Mouse (Mus musculus) small intestine, adult 2 months (tissue): ENCODE data around the gene Trappc3. TPM values are rescaled to one million over a fixed set of nuclear protein-coding genes. Genes with fewer than 3 reads are reported as not detected.

ENCODE experiments used
- H3K27ac ChIP-seq: fragments of 200-500 bp; 2 replicates; pipeline ENCODE4 v1.5.1; 2012; ENCODE audit warnings: low read depth, low read length, control low read depth, inconsistent platforms; ENCODE audit not compliant: insufficient read depth
- H3K27me3 ChIP-seq: fragments of 200-500 bp; 2 replicates; pipeline ENCODE4 v1.6.1; 2012; ENCODE audit warnings: mild to moderate bottlenecking, moderate library complexity, low read length, inconsistent platforms; ENCODE audit not compliant: control insufficient read depth, insufficient read depth
- H3K36me3 ChIP-seq: fragments of 200-500 bp; 2 replicates; pipeline ENCODE4 v1.6.1; 2012; ENCODE audit warnings: mild to moderate bottlenecking, low read length, control low read depth, inconsistent platforms; ENCODE audit not compliant: control insufficient read depth, insufficient read depth
- H3K4me1 ChIP-seq: fragments of 200-500 bp; 2 replicates; pipeline ENCODE4 v1.6.1; 2012; ENCODE audit warnings: low read length, inconsistent platforms, mixed read lengths; ENCODE audit not compliant: control insufficient read depth, insufficient read depth, insufficient read length
- H3K4me3 ChIP-seq: fragments of 200-500 bp; 2 replicates; pipeline ENCODE4 v1.5.1; 2012; ENCODE audit warnings: low read depth, mild to moderate bottlenecking, control low read depth, inconsistent platforms, low read length, moderate library complexity
- CTCF ChIP-seq: fragments of 200-500 bp; IDR thresholded peaks from 2 replicates; pipeline ENCODE4 v1.5.1; 2012; ENCODE audit warnings: low read depth, mild to moderate bottlenecking, control low read depth, inconsistent platforms, low read length, moderate library complexity, mixed read lengths; ENCODE audit not compliant: insufficient replicate concordance, insufficient read length; ENCODE audit errors: extremely low read depth
- POLR2A ChIP-seq: fragments of 200-500 bp; IDR thresholded peaks from 2 replicates; pipeline ENCODE4 v1.6.1; 2012; ENCODE audit warnings: low read depth, mild to moderate bottlenecking, control low read depth, inconsistent platforms, low read length, moderate library complexity
- WGBS: fragments of 180-500 bp; shearing (Covaris S2); methylation state at CpG from one replicate; pipeline ENCODE4 v1.1.7; 2018; 5-methylcytosine and 5-hydroxymethylcytosine counted together
- polyA plus RNA-seq: library from polyadenylated mRNA; depleted of rRNA; stranded (reverse); fragments of >200 nt; gene quantifications from 2 replicates; pipeline ENCODE4 v1.2.3, GENCODE M21; 2012

Gene Trappc3
- polyA plus RNA-seq, 1 experiment: 21.4 TPM

DNA sequence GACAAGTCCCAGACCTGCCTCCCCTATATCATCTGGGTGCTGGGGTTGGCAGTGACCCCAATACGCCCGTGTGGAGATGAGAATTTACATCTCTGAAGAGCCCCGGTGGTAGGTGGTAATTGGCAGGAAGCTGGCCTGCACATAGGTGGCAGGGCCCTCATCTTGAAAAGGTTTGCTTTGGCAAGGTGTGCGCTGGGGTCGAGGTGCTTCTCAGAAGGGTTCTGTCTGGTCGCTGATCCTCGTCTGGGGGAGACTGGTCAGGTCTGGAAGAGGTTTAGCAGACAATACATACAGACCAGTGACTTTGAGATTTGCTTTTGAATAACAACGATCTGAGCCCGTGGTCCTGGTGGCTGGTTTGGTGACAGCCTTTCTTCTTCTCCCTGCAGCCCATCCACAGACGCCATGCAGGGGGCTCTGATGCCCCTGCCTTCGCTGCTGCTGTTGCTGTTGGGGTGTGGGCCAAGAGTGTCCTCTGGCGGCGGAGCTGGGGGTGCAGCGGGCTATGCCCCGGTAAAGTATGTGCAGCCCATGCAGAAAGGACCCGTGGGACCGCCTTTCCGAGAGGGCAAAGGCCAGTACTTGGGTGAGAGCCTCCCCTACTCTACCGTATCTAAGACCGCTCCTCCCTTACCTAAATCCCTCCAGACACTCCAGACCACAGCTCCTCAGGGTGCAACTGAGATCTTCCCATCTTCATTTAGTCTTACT lies 47.2 kb downstream of the Trappc3 start:
- Histone ChIP-seq H3K4me1 (no peaks in the 10 kb centered on the region), H3K36me3 (no peaks in the 10 kb centered on the region), H3K27ac (no peak overlapping the region), H3K27me3 (peaks cover 3% of the 10 kb centered on the region; the same call in 1 of the 2 replicates), H3K4me3 (no peak overlapping the region)
- 13% methylated on average over 20 of the region's 20 CpGs for WGBS
- TF ChIP-seq POLR2A: no peak
- TF ChIP-seq CTCF: no peak

DNA sequence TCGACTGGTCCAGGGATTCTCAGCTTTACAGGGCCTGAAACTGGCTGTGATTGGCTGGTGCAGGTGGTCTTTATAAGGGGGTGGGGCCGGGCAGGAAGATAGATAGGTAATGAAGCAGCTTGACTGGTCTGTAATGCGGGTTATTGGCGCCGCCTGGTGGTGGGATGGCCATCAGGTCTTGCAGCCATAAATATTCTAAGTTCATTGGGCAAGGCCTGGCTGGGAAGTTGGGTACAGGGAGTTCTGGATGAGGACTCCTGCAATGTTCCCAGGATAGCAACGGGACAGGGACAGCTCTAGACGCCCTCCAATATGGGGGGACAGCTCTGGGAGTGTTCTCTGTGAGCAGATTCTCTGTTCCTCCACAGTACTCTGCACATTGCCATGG lies 47.8 kb downstream of the Trappc3 start:
- no peak overlapping the region for H3K27ac ChIP-seq
- no peaks in the 10 kb centered on the region for H3K36me3 ChIP-seq
- WGBS: 1% methylated on average over 7 of the region's 7 CpGs
- H3K4me1 ChIP-seq: no peaks in the 10 kb centered on the region
- H3K4me3 ChIP-seq: no peak overlapping the region
- TF ChIP-seq POLR2A (no peak), CTCF (peak; percentile 77; the same call in 1 of the 2 replicates)
- H3K27me3 ChIP-seq: peaks cover 3% of the 10 kb centered on the region; the same call in 1 of the 2 replicates

DNA sequence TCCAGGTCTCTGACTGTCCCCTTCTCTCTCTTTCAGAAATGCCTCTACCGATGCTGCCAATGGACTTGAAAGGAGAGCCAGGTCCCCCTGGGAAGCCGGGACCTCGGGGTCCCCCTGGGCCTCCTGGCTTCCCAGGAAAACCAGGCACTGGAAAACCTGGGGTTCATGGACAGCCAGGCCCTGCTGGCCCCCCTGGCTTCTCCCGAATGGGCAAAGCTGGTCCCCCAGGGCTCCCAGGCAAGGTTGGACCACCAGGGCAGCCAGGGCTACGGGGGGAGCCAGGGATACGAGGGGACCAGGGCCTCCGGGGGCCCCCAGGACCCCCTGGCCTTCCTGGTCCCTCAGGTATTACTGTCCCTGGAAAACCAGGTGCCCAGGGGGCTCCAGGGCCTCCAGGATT lies 48.2 kb downstream of the Trappc3 start:
- Histone ChIP-seq H3K27ac (no peak overlapping the region), H3K27me3 (peaks cover 3% of the 10 kb centered on the region; the same call in 1 of the 2 replicates), H3K4me3 (no peak overlapping the region), H3K36me3 (no peaks in the 10 kb centered on the region), H3K4me1 (no peaks in the 10 kb centered on the region)
- 72% methylated on average over 7 of the region's 7 CpGs for WGBS
- no peak for TF ChIP-seq POLR2A
- TF ChIP-seq CTCF: no peak

DNA sequence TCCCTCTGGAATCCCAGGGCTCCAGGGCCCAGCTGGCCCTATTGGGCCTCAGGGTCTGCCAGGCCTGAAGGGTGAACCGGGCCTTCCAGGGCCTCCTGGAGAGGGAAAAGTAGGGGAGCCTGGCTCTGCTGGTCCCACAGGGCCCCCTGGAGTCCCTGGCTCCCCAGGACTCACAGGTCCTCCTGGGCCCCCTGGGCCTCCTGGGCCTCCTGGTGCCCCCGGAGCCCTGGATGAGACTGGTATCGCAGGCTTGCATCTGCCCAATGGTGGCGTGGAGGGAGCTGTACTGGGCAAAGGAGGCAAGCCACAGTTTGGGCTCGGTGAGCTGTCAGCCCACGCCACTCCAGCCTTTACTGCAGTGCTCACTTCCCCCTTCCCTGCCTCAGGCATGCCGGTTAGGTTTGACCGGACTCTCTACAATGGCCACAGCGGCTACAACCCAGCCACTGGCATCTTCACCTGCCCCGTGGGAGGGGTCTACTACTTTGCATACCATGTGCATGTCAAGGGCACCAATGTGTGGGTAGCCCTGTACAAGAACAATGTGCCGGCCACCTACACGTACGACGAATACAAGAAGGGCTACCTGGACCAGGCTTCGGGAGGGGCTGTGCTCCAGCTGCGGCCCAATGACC lies 49.6 kb downstream of the Trappc3 start:
- H3K36me3 ChIP-seq: peaks cover 10% of the 10 kb centered on the region
- no peak for TF ChIP-seq CTCF
- H3K4me3 ChIP-seq: no peak overlapping the region
- H3K27me3 ChIP-seq: no peaks in the 10 kb centered on the region
- WGBS: 92% methylated on average over 16 of the region's 16 CpGs
- no peak overlapping the region for H3K27ac ChIP-seq
- H3K4me1 ChIP-seq: no peaks in the 10 kb centered on the region

- 69% methylated on average over 5 of the region's 5 CpGs for WGBS
- TF ChIP-seq POLR2A: no peak
- TF ChIP-seq CTCF: no peak
- Histone ChIP-seq H3K27ac (no peak overlapping the region), H3K36me3 (peaks cover 26% of the 10 kb centered on the region), H3K4me3 (no peak overlapping the region), H3K27me3 (no peaks in the 10 kb centered on the region), H3K4me1 (no peaks in the 10 kb centered on the region)
These were observed 51.1 kb downstream of the Trappc3 start for GRCm38 (mm10) chr4:126313202-126313601.

DNA sequence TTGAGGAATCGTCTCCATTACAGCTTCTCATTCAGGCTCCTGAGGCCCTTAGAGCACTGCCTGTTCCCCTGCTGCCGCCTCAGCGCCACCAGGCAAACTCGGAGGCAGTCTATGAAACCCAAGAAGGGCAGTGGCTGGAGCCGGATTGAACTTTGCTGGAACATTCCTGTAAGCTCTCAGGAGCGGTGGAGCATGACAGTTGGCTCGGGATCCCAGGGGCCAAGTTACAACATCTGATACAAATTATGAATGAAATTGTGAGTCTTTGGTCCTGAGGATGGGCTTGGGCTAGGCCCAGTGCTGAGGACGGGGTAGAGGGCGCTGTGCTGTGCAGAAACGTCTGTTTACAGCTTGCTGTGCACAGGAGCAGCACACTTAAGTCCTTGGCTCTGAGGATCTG lies 52.3 kb downstream of the Trappc3 start:
- no peaks in the 10 kb centered on the region for H3K4me1 ChIP-seq
- 78% methylated on average over 10 of the region's 10 CpGs for WGBS
- TF ChIP-seq POLR2A (no peak), CTCF (no peak)
- no peaks in the 10 kb centered on the region for H3K27me3 ChIP-seq
- no peak overlapping the region for H3K4me3 ChIP-seq
- H3K36me3 ChIP-seq: peaks cover 27% of the 10 kb centered on the region
- no peak overlapping the region for H3K27ac ChIP-seq

- Histone ChIP-seq H3K27me3 (no peaks in the 10 kb centered on the region), H3K27ac (no peak overlapping the region), H3K4me3 (no peak overlapping the region), H3K4me1 (no peaks in the 10 kb centered on the region), H3K36me3 (peaks cover 27% of the 10 kb centered on the region)
- no peak for TF ChIP-seq POLR2A
- TF ChIP-seq CTCF: no peak
- WGBS: 46% methylated on average over 5 of the region's 5 CpGs
These were observed 53.8 kb downstream of the Trappc3 start for GRCm38 (mm10) chr4:126315931-126316330.

GRCm38 (mm10) chr4:126316443-126317040 lies 54.4 kb downstream of the Trappc3 start:
- H3K4me1 ChIP-seq: no peaks in the 10 kb centered on the region
- no peaks in the 10 kb centered on the region for H3K27me3 ChIP-seq
- H3K36me3 ChIP-seq: peaks cover 27% of the 10 kb centered on the region
- 94% methylated on average over 13 of the region's 13 CpGs for WGBS
- no peak overlapping the region for H3K4me3 ChIP-seq
- TF ChIP-seq CTCF (no peak), POLR2A (no peak)
- no peak overlapping the region for H3K27ac ChIP-seq
